Mouse (Mus musculus) central nervous system, embryonic 11.5 days (tissue): Measurements from ENCODE around the gene Ccdc152. TPM values are rescaled to one million over a fixed set of nuclear protein-coding genes. Genes with fewer than 3 reads are reported as not detected.

Experiments used
- polyA plus RNA-seq: library from polyadenylated mRNA; depleted of rRNA; stranded (reverse); fragments of >200 nt; gene quantifications from 2 replicates; pipeline ENCODE4 v1.2.3, GENCODE M21; 2012; rRNA removed

Gene Ccdc152
- 0.93 TPM in 1 of 2 replicates, not detected in the other for polyA plus RNA-seq

DNA sequence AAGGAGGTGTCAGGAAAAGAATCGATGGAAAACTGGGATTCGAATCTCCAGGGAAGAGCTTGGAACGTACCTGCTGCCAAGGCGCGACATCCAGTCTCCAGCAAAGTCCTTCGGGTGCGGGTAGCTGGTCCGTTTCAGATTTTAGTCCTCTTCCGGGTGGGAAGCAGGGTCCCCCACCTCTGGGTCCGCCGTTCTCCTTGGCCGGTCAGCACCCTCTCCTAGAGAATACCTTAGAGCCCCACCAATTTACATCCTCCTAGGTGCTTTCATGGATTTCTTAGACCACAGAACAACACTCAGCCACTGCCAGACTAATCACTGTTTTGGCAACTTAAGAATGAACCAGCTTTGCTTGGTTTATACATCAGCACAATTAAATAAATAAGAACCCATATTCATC is at the start of gene Ccdc152:
TSS of gene Ccdc152 (minus strand) at position 101 of the 400 bp plus-strand sequence.

DNA sequence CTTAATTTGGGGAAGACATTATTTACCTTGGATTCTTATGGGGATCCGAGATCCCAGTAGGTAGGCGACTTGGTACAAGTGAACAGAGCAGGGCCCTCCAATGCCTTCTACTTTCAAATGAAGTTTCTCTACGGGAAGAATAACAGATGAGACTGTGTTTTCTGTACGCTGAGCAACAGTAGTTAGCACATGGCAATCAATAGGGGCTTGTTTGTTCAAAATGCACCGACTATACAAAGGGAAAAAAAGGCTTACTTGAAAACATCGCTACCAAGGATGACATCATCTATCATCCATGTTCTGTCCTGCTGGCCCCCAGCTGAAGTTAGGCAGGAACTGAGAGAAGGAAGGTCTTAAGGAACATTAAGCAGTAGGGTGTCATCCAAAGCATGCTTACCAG is 35.1 kb downstream of the Ccdc152 start, which contains the start of gene Selenop:
TSS of gene Selenop (plus strand) at position 301 of the 400 bp plus-strand sequence.

Other genes with a start within 250 kb of the Ccdc152 start
- 33.2 and 62.0 TPM in 2 replicates for gene Selenop, start 35.0 kb downstream of the Ccdc152 start, polyA plus RNA-seq